Mouse (Mus musculus): Measurements from ENCODE around the gene A630095N17Rik.

Gene A630095N17Rik

GRCm38 (mm10) chr1:75231664-75232152 lies at the start of gene A630095N17Rik:
Gene A630095N17Rik (minus strand): TSS chr1:75232102.
- in situ Hi-C loops (cut with MboI; ENCODE audit: low pct_unique_long_range_greater_than_20kb in 1 of 2, low sequenced_read_pairs in 2 of 2, unreplicated experiment in 1 of 2), result no loop called here

GRCm38 (mm10) chr1:75278228-75278627 lies 46.3 kb upstream of the A630095N17Rik start, which contains the start of gene Resp18:
Gene Resp18 (minus strand): TSS chr1:75278415.
- in situ Hi-C loops (cut with MboI; ENCODE audit: low pct_unique_long_range_greater_than_20kb in 1 of 2, low sequenced_read_pairs in 2 of 2, unreplicated experiment in 1 of 2), result loop anchor here in 1 of 2 experiments (25.0 kb wide), 1 partner anchor 341 kb away; the partner anchor contains the start of gene Cfap65

GRCm38 (mm10) chr1:75277195-75278188 lies 45.6 kb upstream of the A630095N17Rik start:
- in situ Hi-C loops (cut with MboI; ENCODE audit: low pct_unique_long_range_greater_than_20kb in 1 of 2, low sequenced_read_pairs in 2 of 2, unreplicated experiment in 1 of 2), result loop anchor here in 1 of 2 experiments (25.0 kb wide), 1 partner anchor 340 kb away; the partner anchor contains the start of gene Cfap65

- in situ Hi-C loops (cut with MboI; ENCODE audit: low pct_unique_long_range_greater_than_20kb in 1 of 2, low sequenced_read_pairs in 2 of 2, unreplicated experiment in 1 of 2), result no loop called here
Observed at GRCm38 (mm10) chr1:75264091-75264880, 32.4 kb upstream of the A630095N17Rik start, which contains the start of gene Ptprn. Gene Ptprn (minus strand): TSS chr1:75264502.

- in situ Hi-C loops (cut with MboI; ENCODE audit: low pct_unique_long_range_greater_than_20kb in 1 of 2, low sequenced_read_pairs in 2 of 2, unreplicated experiment in 1 of 2), result no loop called here
Observed at GRCm38 (mm10) chr1:75262969-75263951, 31.4 kb upstream of the A630095N17Rik start.

- in situ Hi-C loops (cut with MboI; ENCODE audit: low pct_unique_long_range_greater_than_20kb in 1 of 2, low sequenced_read_pairs in 2 of 2, unreplicated experiment in 1 of 2), result no loop called here
Observed at GRCm38 (mm10) chr1:75261278-75261677, 29.4 kb upstream of the A630095N17Rik start.

- in situ Hi-C loops (cut with MboI; ENCODE audit: low pct_unique_long_range_greater_than_20kb in 1 of 2, low sequenced_read_pairs in 2 of 2, unreplicated experiment in 1 of 2), result loop anchor here in 1 of 2 experiments (10.0 kb wide), 1 partner anchor 71 kb away; the partner anchor contains the start of gene Abcb6
Observed at GRCm38 (mm10) chr1:75255516-75256046, 23.7 kb upstream of the A630095N17Rik start.

DNA sequence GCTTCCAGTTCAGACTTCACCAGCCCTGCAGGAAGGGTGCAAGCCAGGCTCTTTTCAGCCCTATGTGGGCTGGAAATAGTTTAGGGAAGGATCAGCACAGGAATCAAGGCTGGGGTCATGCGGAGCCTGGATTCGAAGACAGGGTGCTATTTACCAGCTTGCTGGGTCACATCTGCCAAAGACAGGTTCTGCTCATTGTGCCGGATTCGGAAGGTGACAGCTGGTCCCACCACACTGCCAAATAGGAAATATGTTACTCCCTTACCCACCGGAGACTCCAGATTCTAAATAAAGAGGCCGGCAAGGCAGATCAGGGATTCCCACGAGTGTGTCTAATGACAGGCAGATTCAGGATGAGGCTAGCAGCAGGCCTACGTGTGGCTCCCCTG lies 22.7 kb upstream of the A630095N17Rik start:
- in situ Hi-C loops (cut with MboI; ENCODE audit: low pct_unique_long_range_greater_than_20kb in 1 of 2, low sequenced_read_pairs in 2 of 2, unreplicated experiment in 1 of 2), result loop anchor here in 1 of 2 experiments (10.0 kb wide), 1 partner anchor 70 kb away; the partner anchor contains the start of gene Abcb6

DNA sequence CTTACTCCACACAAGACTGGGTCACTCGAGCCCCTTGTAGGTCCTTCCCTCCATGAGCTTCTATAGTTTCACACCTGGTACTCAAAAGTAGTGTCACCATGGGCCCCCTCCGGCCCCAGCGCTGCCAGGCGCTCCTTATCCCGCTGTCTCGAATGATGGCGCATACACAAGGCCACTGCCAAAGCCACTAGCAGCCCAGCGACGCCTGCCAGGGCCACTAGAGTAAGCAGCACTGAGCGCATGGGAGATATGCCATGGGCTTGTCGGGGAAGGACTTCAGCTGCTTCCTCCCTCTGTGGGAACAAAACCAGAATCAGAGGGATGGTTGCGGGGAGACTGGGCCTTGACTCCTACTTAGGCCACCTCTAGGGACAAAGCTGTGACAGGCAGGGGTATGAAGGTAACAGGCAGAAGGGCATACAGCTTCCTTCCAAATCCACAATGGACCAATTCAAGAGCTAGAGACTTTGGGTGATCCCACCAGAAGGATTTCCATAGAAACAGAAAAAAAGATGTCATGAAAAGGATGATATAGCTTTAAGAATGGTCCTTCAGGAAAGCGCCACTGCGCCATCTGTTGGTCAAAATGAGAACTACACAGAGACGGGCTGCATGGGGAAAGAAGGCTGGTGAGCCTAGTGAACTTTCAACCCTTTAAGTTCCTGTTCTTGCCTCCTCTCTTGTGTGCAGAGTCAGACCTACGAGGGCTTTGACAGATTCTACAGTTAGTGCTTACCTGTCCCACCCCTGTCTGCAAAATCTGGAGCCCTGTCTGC lies 22.1 kb upstream of the A630095N17Rik start:
- in situ Hi-C loops (cut with MboI; ENCODE audit: low pct_unique_long_range_greater_than_20kb in 1 of 2, low sequenced_read_pairs in 2 of 2, unreplicated experiment in 1 of 2), result loop anchor here in 1 of 2 experiments (10.0 kb wide), 1 partner anchor 69 kb away; the partner anchor contains the start of gene Abcb6

DNA sequence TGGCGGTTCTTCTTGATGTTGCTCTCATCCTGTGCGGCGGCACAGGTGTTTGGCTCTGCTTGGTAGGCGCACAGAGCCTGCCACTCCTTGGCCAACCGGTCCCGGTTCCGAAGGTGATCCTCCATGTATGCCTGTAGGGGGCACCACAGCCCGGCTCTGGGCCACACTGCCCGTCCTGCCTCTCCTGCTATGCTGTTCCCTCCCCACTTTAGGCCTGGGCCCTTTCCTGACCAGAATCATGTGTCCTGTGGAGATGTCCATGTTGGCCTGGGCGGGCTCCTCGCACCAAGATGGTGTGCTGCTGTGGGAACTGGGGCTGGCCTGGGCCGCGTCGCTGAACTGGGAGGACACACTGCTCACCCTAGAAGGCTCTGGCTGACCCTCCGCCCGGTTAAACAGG lies 21.1 kb upstream of the A630095N17Rik start:
- in situ Hi-C loops (cut with MboI; ENCODE audit: low pct_unique_long_range_greater_than_20kb in 1 of 2, low sequenced_read_pairs in 2 of 2, unreplicated experiment in 1 of 2), result loop anchor here in 1 of 2 experiments (10.0 kb wide), 1 partner anchor 68 kb away; the partner anchor contains the start of gene Abcb6

- in situ Hi-C loops (cut with MboI; ENCODE audit: low pct_unique_long_range_greater_than_20kb in 1 of 2, low sequenced_read_pairs in 2 of 2, unreplicated experiment in 1 of 2), result loop anchor here in 1 of 2 experiments (10.0 kb wide), 1 partner anchor 68 kb away; the partner anchor contains the start of gene Abcb6
Observed at GRCm38 (mm10) chr1:75252308-75252707, 20.4 kb upstream of the A630095N17Rik start.

- in situ Hi-C loops (cut with MboI; ENCODE audit: low pct_unique_long_range_greater_than_20kb in 1 of 2, low sequenced_read_pairs in 2 of 2, unreplicated experiment in 1 of 2), result loop anchor here in 1 of 2 experiments (10.0 kb wide), 1 partner anchor 67 kb away; the partner anchor contains the start of gene Abcb6
Observed at GRCm38 (mm10) chr1:75251112-75251970, 19.4 kb upstream of the A630095N17Rik start.

DNA sequence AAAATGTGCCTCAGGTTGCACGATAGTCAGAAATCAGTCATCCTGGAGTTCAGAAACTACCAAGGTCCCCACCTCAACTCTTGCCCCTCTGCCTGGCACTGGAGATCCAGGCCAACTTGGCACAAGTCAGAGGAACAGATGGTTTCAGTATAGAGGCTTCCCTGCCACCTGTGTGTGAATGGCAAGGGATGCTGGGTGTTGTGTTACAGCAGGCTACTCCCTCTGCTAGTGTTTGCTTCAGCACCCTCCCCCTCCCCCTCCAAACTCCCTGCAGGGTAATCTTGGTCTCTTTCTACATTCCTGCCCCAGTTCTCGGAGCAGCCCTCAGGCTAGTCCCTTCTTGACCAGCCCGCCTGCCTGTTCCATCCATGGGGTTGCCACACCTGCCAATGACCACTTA lies 18.6 kb upstream of the A630095N17Rik start:
- in situ Hi-C loops (cut with MboI; ENCODE audit: low pct_unique_long_range_greater_than_20kb in 1 of 2, low sequenced_read_pairs in 2 of 2, unreplicated experiment in 1 of 2), result loop anchor here in 1 of 2 experiments (10.0 kb wide), 1 partner anchor 66 kb away; the partner anchor contains the start of gene Abcb6

DNA sequence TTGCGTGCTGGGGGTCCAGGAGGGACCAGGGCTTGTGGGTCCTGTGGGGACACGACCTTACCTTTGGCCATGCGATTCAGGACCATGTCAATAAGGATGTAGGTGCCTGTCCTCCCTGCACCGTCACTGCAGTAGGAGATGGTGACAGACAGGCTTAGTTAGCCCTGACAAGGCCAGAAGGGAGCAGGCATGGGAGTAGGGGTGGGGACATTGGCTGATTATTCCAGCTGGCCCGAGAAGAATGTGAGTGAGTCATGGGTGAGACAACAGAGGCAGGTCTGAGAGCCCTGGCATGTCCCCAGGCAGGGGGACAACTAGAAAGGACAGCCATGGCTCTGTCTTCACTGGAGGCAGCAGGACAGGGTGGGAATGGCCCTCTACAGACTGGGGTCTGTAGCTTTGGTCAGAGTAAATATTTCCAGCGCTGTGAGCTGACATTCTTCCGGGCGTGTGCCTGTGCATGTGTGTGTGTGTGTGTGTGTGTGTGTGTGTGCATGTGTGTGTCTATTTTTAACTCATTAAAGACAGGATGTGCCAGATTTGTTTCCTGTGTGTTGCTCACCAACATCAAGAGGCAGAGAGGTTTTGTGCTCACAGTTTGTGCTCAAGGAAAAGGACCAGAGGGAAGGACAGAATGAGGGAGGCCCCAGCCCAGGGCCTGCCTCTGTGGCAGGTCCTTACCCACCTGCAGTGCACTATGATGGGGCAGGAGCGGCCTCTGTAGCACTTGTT lies 16.3 kb upstream of the A630095N17Rik start:
- in situ Hi-C loops (cut with MboI; ENCODE audit: low pct_unique_long_range_greater_than_20kb in 1 of 2, low sequenced_read_pairs in 2 of 2, unreplicated experiment in 1 of 2), result no loop called here
